ENCODE assay signal across 13 mouse cellular contexts in genomic region chr4:144974458-144974857, GRCm38 (mm10).
"Had no signal": no experiment of that assay in that cellular context is flagged by ENCODE, and none has a peak within 500 bp of the region (broad histone marks: within the 10 kb centered on the region; RNA-seq: fewer than 3 reads in every experiment).

No protein-coding gene starts in this region.

- H3K9me3 ChIP-seq: limb, embryonic 12.5 days; liver, embryonic 15.5 days; lung, embryonic 15.5 days; midbrain, embryonic 10.5 days; neural tube, embryonic 15.5 days had no signal

- H3K4me3 ChIP-seq: limb, embryonic 12.5 days; liver, embryonic 15.5 days; lung, embryonic 15.5 days; midbrain, embryonic 10.5 days; myocyte; neural tube, embryonic 15.5 days had no signal

- H3K36me3 ChIP-seq: lung, embryonic 15.5 days had no signal

- H3K27ac ChIP-seq: kidney, postnatal 0 days; limb, embryonic 12.5 days; liver, embryonic 15.5 days; lung, embryonic 15.5 days; midbrain, embryonic 10.5 days; neural tube, embryonic 15.5 days had no signal

- H3K4me1 ChIP-seq: neural tube, embryonic 15.5 days had no signal

- H3K9ac ChIP-seq: limb, embryonic 12.5 days; liver, embryonic 15.5 days; lung, embryonic 15.5 days; neural tube, embryonic 15.5 days had no signal

- DNase-seq: kidney, adult 2 months; lung, postnatal 14 days; midbrain, embryonic 14.5 days; right cerebral cortex, adult 18-20 months; right cerebral cortex, postnatal 25 days had no signal

- H3K27me3 ChIP-seq: limb, embryonic 12.5 days; liver, embryonic 15.5 days; lung, embryonic 15.5 days; neural tube, embryonic 15.5 days had no signal

- ATAC-seq: intestine, embryonic 16.5 days had no signal

- H3K4me2 ChIP-seq: limb, embryonic 12.5 days; liver, embryonic 15.5 days; lung, embryonic 15.5 days; neural tube, embryonic 15.5 days had no signal
